Mouse (Mus musculus) frontal cortex, postnatal 36 days (tissue): ENCODE data around the gene Angptl6.

Source experiments
- DNase-seq, 2 experiments: peaks; one replicate each; pipeline ENCODE4 v3.0.0; 2022; ENCODE audit warnings: low spot score in 2 of 2

The Angptl6 gene

GRCm38 (mm10) chr9:20879097-20879792 lies at the start of gene Angptl6:
Angptl6 (minus strand) TSS chr9:20879727.
- DNase-seq = no peak

GRCm38 (mm10) chr9:20923258-20923657 lies 43.7 kb upstream of the Angptl6 start:
- no peak for DNase-seq

DNA sequence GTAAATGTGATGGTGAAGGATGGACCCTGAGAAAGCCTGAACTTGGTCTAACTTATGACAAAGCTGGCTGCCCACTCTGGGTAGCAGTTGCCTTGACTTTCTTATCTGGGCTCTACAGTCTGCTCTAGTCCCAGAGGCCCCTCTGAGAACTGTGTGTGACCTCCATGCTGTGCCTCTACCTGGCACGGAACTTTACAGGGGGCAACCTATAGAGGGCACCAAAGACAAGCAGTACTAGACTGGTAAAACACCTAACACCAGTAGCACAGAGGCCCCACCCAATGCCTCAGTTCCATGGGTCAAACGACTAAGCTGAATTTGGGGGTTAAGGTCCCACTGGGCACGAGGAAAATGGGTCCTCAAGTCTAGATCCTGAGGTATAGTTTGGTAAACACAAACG lies 36.6 kb upstream of the Angptl6 start:
- DNase-seq = no peak

DNA sequence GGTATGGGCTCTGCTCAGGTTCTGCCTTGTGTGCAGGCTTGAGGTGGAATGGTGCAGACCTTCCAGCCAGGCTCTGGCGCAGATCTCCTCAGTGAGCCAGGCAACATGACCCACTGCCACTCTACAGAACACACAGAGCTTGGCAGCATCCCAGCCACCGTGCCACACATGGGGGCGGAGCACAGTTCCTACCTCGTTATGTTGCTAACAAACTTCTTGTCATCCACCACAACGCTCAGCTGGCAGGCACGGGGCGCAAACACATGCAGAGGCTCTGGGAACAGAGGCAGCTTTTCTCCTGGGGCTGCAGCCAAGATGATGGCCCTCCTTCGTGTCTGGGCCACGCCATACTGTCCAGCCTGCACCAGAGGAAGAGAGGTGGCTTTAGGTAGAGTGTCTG lies 30.4 kb upstream of the Angptl6 start:
- peak; percentile 39 to 41 for DNase-seq

- no peak for DNase-seq
Measured at GRCm38 (mm10) chr9:20902174-20902491, 22.6 kb upstream of the Angptl6 start.

GRCm38 (mm10) chr9:20901466-20902173 lies 22.1 kb upstream of the Angptl6 start:
- no peak for DNase-seq

- DNase-seq = peak; percentile 84
Measured at GRCm38 (mm10) chr9:20898511-20899073, 19.1 kb upstream of the Angptl6 start, which contains the start of gene Eif3g. Eif3g (minus strand) TSS chr9:20898623.

DNA sequence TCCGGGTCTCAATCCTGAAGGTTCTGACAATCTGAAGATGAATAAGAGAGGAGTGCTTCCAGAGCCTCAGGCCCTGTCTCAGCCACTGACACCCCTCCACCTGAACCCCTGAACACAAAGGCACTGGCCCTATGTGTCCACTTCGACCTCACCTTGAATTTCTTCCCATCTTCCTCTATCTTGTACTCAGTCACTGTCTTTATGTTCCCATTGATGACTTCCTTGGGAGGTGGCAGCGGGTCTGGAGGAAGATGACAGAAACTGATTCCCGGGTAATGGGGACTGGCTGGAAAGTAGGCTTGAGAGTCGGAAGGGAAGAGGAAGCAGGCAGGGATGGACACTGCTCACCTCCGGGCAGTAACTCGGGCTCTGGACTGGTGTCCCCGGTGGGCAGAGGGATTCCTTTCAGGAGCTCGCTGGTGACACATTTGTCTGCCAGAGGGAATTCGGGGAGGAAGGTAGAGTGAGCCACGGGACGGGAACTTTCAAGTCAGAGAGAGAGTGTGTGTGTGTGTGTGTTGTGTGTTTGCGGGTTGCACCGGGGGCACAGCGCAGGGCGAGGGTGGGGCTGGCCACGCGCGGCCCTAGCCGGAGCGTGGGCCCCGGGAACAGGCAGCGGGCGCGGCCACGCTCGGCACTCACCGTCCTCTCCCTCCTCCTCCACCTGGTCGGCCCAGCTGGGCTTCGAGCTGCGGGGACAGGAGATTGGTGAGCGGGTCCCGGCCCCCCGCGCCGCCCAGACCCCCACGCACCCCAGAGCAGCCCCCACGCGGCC lies 18.4 kb upstream of the Angptl6 start:
- no peak for DNase-seq

GRCm38 (mm10) chr9:20895382-20895781 lies 15.9 kb upstream of the Angptl6 start:
- DNase-seq = no peak

DNA sequence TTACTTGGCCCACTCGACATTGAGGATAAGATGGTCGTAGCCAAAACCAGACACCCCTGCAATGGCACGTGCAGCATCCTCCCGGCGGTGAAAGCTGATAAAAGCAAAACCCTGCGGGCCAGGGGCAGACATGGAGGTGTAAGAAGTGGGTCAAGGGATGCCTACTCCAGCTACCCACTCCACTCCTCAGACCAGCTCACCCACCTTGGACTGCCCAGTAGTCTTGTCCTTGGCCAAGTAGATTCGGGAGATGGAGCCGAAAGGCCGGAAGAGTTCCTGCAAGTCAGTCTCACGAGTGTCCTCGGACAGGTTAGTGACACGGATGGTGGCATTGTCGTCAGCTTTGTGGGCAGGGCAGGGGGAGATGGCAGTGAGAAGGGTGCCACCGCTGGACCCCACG lies 15.1 kb upstream of the Angptl6 start:
- no peak for DNase-seq

DNA sequence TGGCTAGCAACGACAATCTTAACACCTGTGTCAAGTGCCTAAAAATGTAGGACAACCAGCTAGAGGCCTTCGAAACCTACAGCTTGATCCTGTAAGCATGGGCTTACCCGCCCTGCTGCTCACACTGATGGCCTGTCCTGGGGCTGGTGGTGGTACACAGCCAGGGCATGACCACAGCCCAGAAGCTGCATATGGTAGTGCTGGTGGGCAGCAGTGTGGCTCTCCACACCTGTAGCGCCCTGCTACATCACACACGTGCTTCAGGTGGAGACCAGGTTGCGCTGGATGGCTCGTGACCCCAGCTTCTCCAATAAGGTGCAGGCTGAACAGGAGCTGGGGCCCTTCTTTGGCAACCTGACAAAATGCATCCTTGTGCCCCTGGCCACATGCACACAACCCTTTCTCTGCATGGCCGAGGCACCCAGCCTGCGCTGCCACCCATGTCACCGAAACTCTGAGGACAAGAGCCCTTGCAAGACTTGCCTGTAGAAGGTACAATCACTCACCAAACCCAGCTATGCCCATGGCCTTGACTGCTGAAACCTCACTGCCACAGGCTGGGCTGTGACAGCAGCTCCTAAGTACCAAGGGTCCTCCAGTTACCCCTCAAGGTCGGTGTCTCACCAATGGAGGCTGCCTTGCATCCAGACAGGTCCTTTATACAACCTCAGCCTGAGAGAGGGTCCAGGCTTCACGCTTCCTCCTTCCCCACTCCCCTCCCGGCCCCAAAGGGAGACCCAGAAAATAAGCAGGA lies 14.2 kb upstream of the Angptl6 start:
- no peak for DNase-seq

- no peak for DNase-seq
Measured at GRCm38 (mm10) chr9:20893069-20893468, 13.5 kb upstream of the Angptl6 start.

GRCm38 (mm10) chr9:20892104-20892653 lies 12.7 kb upstream of the Angptl6 start:
- no peak for DNase-seq

GRCm38 (mm10) chr9:20891339-20892103 lies 12.0 kb upstream of the Angptl6 start:
- DNase-seq = no peak

GRCm38 (mm10) chr9:20890411-20890810 lies 10.9 kb upstream of the Angptl6 start:
- DNase-seq = no peak

- no peak for DNase-seq
Measured at GRCm38 (mm10) chr9:20889185-20890141, 9.9 kb upstream of the Angptl6 start.

GRCm38 (mm10) chr9:20888386-20888765 lies 8.8 kb upstream of the Angptl6 start:
- no peak for DNase-seq

GRCm38 (mm10) chr9:20887704-20888385 lies 8.3 kb upstream of the Angptl6 start, which contains the start of gene Ppan:
Ppan (plus strand) TSS chr9:20888175.
- peak; percentile 95 to 97 for DNase-seq

DNA sequence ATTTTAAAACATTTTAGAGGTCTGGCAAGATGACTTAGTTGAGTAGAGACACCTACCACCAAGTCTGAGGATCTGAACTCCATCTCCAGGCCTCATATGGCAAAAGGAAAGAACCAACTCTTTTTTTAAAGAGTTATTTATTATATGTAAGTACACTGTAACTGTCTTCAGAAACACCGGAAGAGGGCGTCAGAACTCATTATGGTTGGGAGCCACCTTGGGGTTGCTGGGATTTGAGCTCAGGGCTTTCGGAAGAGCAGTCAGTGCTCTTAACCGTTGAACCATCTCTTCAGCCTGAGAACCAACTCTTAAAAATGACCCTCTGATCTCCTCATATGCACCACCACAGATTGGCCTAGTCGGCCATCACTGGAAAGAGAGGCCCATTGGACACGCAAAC lies 7.7 kb upstream of the Angptl6 start:
- no peak for DNase-seq
